Mouse (Mus musculus): ENCODE measurements around the gene Hk1. TPM values are rescaled to one million over a fixed set of nuclear protein-coding genes. Genes with fewer than 3 reads are reported as not detected.

Gene Hk1
- 13.4 TPM for polyA plus RNA-seq (2014; fragmentation: Illumina TruSeq; extraction: RNeasy Lipid Tissue Mini Kit (QIAGEN cat#74804); ENCODE audit: low read depth, low replicate concordance)

GRCm38 (mm10) chr10:62379808-62380207 lies at the start of gene Hk1:
Hk1 (minus strand) TSS chr10:62379908.

GRCm38 (mm10) chr10:62422255-62422654 lies 42.5 kb upstream of the Hk1 start, which contains the start of gene Hkdc1:
Hkdc1 (minus strand) TSS chr10:62422491.

GRCm38 (mm10) chr10:62252000-62252488 lies 127.7 kb downstream of the Hk1 start, which contains the start of gene Tacr2:
Tacr2 (plus strand) TSS chr10:62252438.

GRCm38 (mm10) chr10:62230708-62231394 lies 148.9 kb downstream of the Hk1 start, which contains the start of gene Tspan15:
Tspan15 (minus strand) TSS chr10:62231251.

Other genes starting within 250 kb of the Hk1 start
- gene Neurog3, start 246.8 kb downstream of the Hk1 start, polyA plus RNA-seq (2014; fragmentation: Illumina TruSeq; extraction: RNeasy Lipid Tissue Mini Kit (QIAGEN cat#74804); ENCODE audit: low read depth, low replicate concordance): not detected
- 13.8 TPM for gene Fam241b, start 236.0 kb downstream of the Hk1 start, polyA plus RNA-seq (2014; fragmentation: Illumina TruSeq; extraction: RNeasy Lipid Tissue Mini Kit (QIAGEN cat#74804); ENCODE audit: low read depth, low replicate concordance)
- 42.9 TPM for gene Tspan15, start 148.7 kb downstream of the Hk1 start, polyA plus RNA-seq (2014; fragmentation: Illumina TruSeq; extraction: RNeasy Lipid Tissue Mini Kit (QIAGEN cat#74804); ENCODE audit: low read depth, low replicate concordance)
- 1.0 TPM for gene Tacr2, start 127.5 kb downstream of the Hk1 start, polyA plus RNA-seq (2014; fragmentation: Illumina TruSeq; extraction: RNeasy Lipid Tissue Mini Kit (QIAGEN cat#74804); ENCODE audit: low read depth, low replicate concordance)
- 0.22 TPM for gene Hkdc1, start 42.6 kb upstream of the Hk1 start, polyA plus RNA-seq (2014; fragmentation: Illumina TruSeq; extraction: RNeasy Lipid Tissue Mini Kit (QIAGEN cat#74804); ENCODE audit: low read depth, low replicate concordance)
- gene 4930507D05Rik, start 69.6 kb upstream of the Hk1 start, polyA plus RNA-seq (2014; fragmentation: Illumina TruSeq; extraction: RNeasy Lipid Tissue Mini Kit (QIAGEN cat#74804); ENCODE audit: low read depth, low replicate concordance): not detected
- gene Supv3l1, start 69.8 kb upstream of the Hk1 start, polyA plus RNA-seq (2014; fragmentation: Illumina TruSeq; extraction: RNeasy Lipid Tissue Mini Kit (QIAGEN cat#74804); ENCODE audit: low read depth, low replicate concordance): 18.1 TPM
- gene Vps26a, start 106.9 kb upstream of the Hk1 start, polyA plus RNA-seq (2014; fragmentation: Illumina TruSeq; extraction: RNeasy Lipid Tissue Mini Kit (QIAGEN cat#74804); ENCODE audit: low read depth, low replicate concordance): 167 TPM
- 135 TPM for gene Srgn, start 147.5 kb upstream of the Hk1 start, polyA plus RNA-seq (2014; fragmentation: Illumina TruSeq; extraction: RNeasy Lipid Tissue Mini Kit (QIAGEN cat#74804); ENCODE audit: low read depth, low replicate concordance)
- 24.9 TPM for gene Kif1bp, start 198.5 kb upstream of the Hk1 start, polyA plus RNA-seq (2014; fragmentation: Illumina TruSeq; extraction: RNeasy Lipid Tissue Mini Kit (QIAGEN cat#74804); ENCODE audit: low read depth, low replicate concordance)
- gene Ddx21, start 222.4 kb upstream of the Hk1 start, polyA plus RNA-seq (2014; fragmentation: Illumina TruSeq; extraction: RNeasy Lipid Tissue Mini Kit (QIAGEN cat#74804); ENCODE audit: low read depth, low replicate concordance): 59.6 TPM

All from sigmoid colon, adult 10 weeks (tissue).